Mouse (Mus musculus) midbrain, embryonic 10.5 days (tissue): ENCODE results near the gene Cox20. TPM values are rescaled to one million over a fixed set of nuclear protein-coding genes. Genes with fewer than 3 reads are reported as not detected.
A peak's percentile ranks its signal among the peaks of the same experiment; 100 is the strongest.
"Not testable (repeated sequence)": the region's sequence is repeated elsewhere in the genome, so short reads cannot be mapped to it uniquely, and the experiment has no call there.

Experiments used
- DNase-seq: peaks from one replicate; pipeline ENCODE4 v3.0.0-alpha.2; 2017; ENCODE audit warnings: low spot score
- H3K27ac ChIP-seq: fragments of 300-500 bp; sonication (generic); replicated peaks from 2 replicates; pipeline ENCODE4 v1.5.1; 2016; ENCODE audit warnings: mild to moderate bottlenecking
- H3K27me3 ChIP-seq: fragments of 300-500 bp; sonication (generic); 2 replicates; pipeline ENCODE4 v1.6.1; 2016; ENCODE audit warnings: low read depth, mild to moderate bottlenecking; ENCODE audit not compliant: poor library complexity, severe bottlenecking
- H3K36me3 ChIP-seq: fragments of 300-500 bp; sonication (generic); 2 replicates; pipeline ENCODE4 v1.6.1; 2016; ENCODE audit warnings: mild to moderate bottlenecking, moderate library complexity
- H3K4me1 ChIP-seq: fragments of 300-500 bp; sonication (generic); 2 replicates; pipeline ENCODE4 v1.6.1; 2016
- H3K4me3 ChIP-seq: fragments of 300-500 bp; sonication (generic); 2 replicates; pipeline ENCODE4 v1.5.1; 2016; ENCODE audit warnings: mild to moderate bottlenecking, moderate library complexity
- H3K9me3 ChIP-seq: fragments of 300-500 bp; sonication (generic); replicated peaks from 2 replicates; pipeline ENCODE4 v1.6.1; 2016; ENCODE audit warnings: mild to moderate bottlenecking
- WGBS: fragments of 180-500 bp; shearing (Covaris S2); methylation state at CpG from one replicate; pipeline ENCODE4 v1.1.7; 2016; 5-methylcytosine and 5-hydroxymethylcytosine counted together
- polyA plus RNA-seq: library from polyadenylated mRNA; unstranded; fragments of >200 nt; fragmentation: Nextera tagmentation; extraction: Ambion mirVana; gene quantifications from 2 replicates; pipeline ENCODE4 v1.2.1, GENCODE M21; 2016

The Cox20 gene
- polyA plus RNA-seq, 1 experiment from 2014 or later = 96.1 TPM

GRCm38 (mm10) chr1:178342612-178343011, 23.7 kb downstream of the Cox20 start:
- 87% methylated on average over 5 of the region's 5 CpGs for WGBS
- no peak overlapping the region for H3K27ac ChIP-seq

DNA sequence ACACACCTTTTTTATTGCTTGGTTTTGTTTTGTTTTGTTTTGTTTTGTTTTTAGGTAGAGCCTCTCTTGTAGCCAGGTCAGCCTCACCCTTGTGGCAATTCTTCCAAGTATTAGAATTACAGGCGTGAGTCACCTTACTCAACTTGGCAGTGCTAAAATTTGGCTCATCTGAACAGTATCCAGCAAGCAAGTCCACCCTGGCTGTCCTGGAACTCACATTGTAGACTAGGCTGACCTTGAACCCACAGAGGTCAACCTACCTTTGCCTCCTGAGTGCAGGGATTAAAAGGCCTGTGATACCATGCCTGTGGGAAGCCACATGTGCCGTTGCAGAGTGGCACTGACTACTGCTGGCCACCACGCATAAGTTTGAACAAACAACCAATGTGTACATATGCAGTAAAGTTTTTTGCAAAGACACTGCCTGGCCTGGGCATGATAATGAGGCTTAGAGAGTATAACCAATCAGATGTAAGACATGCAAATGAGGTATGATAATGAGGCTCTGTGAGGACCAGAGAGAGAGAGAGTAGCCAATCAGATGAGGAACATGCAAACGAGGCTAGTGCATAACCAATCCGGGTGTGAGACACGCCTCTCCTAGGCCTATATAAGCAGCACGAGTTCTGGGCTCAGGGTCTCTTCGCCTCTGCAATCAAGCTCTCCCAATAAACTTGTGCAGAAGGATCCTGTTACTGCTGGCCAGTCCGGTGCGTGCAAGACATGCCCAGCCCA, 25.3 kb downstream of the Cox20 start:
- not testable (repeated sequence) for H3K27me3 ChIP-seq, H3K36me3 ChIP-seq, H3K27ac ChIP-seq, H3K4me3 ChIP-seq, DNase-seq, H3K9me3 ChIP-seq, H3K4me1 ChIP-seq
- 97% methylated on average over 10 of the region's 10 CpGs for WGBS

More at GRCm38 (mm10) chr1:178342612-178343011, 23.7 kb downstream of the Cox20 start:
- Histone ChIP-seq H3K4me1 (peaks cover 10% of the 10 kb centered on the region), H3K36me3 (no peaks in the 10 kb centered on the region), H3K4me3 (no peak overlapping the region), H3K9me3 (no peaks in the 10 kb centered on the region), H3K27me3 (no peaks in the 10 kb centered on the region)
- no peak for DNase-seq

- no peaks in the 10 kb centered on the region for H3K27me3 ChIP-seq
- no peaks in the 10 kb centered on the region for H3K36me3 ChIP-seq
- H3K9me3 ChIP-seq = no peaks in the 10 kb centered on the region
- no peak overlapping the region for H3K27ac ChIP-seq
- DNase-seq = no peak
- 92% methylated on average over 2 of the region's 2 CpGs for whole genome bisulfite sequencing
- no peak overlapping the region for H3K4me3 ChIP-seq
- H3K4me1 ChIP-seq = no peaks in the 10 kb centered on the region
Measured at GRCm38 (mm10) chr1:178350792-178351191, 31.9 kb downstream of the Cox20 start.

GRCm38 (mm10) chr1:178351643-178352042, 32.7 kb downstream of the Cox20 start:
- Histone ChIP-seq H3K4me3 (no peak overlapping the region), H3K27me3 (no peaks in the 10 kb centered on the region), H3K9me3 (no peaks in the 10 kb centered on the region), H3K4me1 (no peaks in the 10 kb centered on the region), H3K27ac (no peak overlapping the region), H3K36me3 (no peaks in the 10 kb centered on the region)
- no peak for DNase-seq

DNA sequence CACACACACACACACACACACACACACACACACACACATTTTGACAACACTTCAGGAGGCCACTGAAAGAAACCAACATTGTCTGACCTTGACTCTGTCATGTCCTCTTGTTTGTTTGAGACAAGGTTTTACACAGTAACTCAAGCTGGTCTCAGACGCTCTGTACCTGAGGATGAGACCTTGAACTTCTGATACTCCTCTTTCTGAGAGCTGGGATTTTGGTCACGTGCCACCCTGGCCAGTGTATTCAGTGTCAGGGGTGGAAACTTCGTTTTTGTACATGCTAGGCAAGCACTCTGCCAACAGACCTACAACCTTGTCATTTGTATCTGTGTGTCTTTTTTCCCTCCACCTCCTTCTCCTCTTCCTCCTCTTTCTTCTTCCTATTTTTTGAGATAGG, 35.6 kb downstream of the Cox20 start:
- Histone ChIP-seq H3K4me3 (no peak overlapping the region), H3K27ac (no peak overlapping the region), H3K9me3 (no peaks in the 10 kb centered on the region), H3K4me1 (0 out of 2 replicates have a peak, but pooled peaks cover 3% of the 10 kb centered on the region), H3K36me3 (no peaks in the 10 kb centered on the region), H3K27me3 (no peaks in the 10 kb centered on the region)
- 75% methylated on average over 3 of the region's 3 CpGs for WGBS
- no peak for DNase-seq

GRCm38 (mm10) chr1:178357776-178358710, 39.1 kb downstream of the Cox20 start:
- 0 out of 2 replicates have a peak, but pooled peaks cover 3% of the 10 kb centered on the region for H3K4me1 ChIP-seq
- no peak overlapping the region for H3K4me3 ChIP-seq
- no peaks in the 10 kb centered on the region for H3K27me3 ChIP-seq
- no peak overlapping the region for H3K27ac ChIP-seq
- no peak for DNase-seq
- no peaks in the 10 kb centered on the region for H3K36me3 ChIP-seq
- 75% methylated on average over 12 of the region's 12 CpGs for WGBS
- no peaks in the 10 kb centered on the region for H3K9me3 ChIP-seq

DNA sequence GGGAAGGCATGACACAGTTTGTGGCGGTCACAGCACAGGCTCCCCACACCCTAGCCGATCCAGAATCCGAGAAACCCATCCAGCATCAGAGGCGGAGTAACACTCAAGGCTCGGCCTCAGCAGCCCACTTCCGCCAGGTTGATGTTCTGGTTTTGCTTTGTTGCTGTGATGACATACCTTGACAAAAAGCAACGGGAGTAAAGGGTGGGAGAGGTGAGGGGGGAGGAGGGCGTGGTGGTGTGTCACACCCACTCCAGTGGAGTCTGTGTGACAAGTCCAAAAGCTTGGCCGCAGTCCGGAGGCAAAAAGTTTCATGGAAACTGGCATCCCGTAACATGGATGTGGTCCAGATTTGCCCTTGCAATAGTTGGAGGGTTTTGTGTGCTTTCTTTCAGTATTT, 41.3 kb downstream of the Cox20 start:
- Histone ChIP-seq H3K9me3 (no peaks in the 10 kb centered on the region), H3K36me3 (no peaks in the 10 kb centered on the region), H3K27me3 (no peaks in the 10 kb centered on the region), H3K4me1 (0 out of 2 replicates have a peak, but pooled peaks cover 3% of the 10 kb centered on the region), H3K27ac (no peak overlapping the region), H3K4me3 (no peak overlapping the region)
- DNase-seq = no peak
- WGBS = 85% methylated on average over 11 of the region's 11 CpGs

DNA sequence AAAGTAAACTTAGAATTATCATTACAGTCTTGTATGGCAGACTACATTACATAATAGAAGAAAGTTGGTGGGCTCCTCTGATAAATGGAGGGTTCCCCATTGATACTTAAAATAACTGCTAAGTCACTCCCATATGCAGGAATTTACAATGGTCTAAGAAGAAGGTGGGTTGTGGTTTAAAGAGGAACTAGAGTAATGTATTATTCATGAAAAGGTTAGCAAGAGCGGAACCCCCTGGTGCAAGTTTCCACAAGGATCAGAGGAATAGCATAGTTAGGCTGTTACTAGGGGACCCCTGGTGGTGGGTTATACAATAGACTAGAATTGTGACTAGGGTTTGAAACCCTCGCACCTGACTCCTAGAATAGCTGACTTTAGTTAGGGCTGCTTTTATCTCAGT, 41.8 kb downstream of the Cox20 start:
- Histone ChIP-seq H3K27ac (no peak overlapping the region), H3K4me1 (0 out of 2 replicates have a peak, but pooled peaks cover 3% of the 10 kb centered on the region), H3K4me3 (no peak overlapping the region), H3K36me3 (no peaks in the 10 kb centered on the region), H3K9me3 (no peaks in the 10 kb centered on the region), H3K27me3 (no peaks in the 10 kb centered on the region)
- no peak for DNase-seq
- WGBS = 66% methylated on average over 2 of the region's 2 CpGs

DNA sequence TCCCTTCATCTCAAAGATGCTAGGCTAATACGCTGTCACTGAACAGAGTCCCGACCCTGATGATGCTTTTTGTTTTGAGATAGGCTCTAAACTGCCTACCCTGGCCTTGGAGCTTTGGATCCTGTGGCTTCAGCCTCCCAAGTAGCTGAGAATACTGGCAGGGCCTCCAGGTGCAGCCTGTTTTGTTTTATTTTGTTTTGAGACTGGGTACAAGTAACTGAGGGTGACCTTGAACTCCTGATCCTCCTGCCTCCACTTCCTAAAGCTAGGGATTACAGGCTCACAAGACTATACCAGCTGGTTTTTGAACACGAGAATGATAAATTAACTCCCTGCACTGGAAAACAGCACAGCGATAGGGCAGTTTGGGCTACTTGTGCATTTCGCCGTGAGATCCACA, 46.2 kb downstream of the Cox20 start:
- Histone ChIP-seq H3K9me3 (no peaks in the 10 kb centered on the region), H3K36me3 (no peaks in the 10 kb centered on the region), H3K4me3 (no peak overlapping the region), H3K27ac (no peak overlapping the region), H3K27me3 (no peaks in the 10 kb centered on the region), H3K4me1 (peaks cover 25% of the 10 kb centered on the region)
- WGBS = 90% methylated on average over 6 of the region's 6 CpGs
- DNase-seq = no peak

DNA sequence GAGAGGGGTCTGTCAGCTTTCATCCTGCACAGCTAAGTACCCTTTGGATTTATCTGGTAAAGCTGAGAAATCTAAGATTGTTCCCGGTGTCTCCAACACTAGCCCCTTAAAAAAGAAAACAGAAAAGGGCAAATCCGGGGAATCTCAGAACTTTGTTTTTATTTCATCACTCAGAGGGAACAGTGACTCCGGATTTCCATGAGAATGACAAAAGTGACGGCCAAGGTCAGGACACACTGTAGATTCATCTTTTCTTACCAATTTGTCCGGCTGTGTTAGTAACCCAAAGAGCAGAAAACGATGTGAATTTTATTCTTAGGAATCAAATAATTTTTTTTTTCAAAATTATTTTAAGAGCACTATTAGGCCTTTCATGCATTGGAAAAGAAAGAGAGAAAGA, 49.2 kb downstream of the Cox20 start:
- H3K36me3 ChIP-seq = no peaks in the 10 kb centered on the region
- H3K27me3 ChIP-seq = no peaks in the 10 kb centered on the region
- 70% methylated on average over 6 of the region's 6 CpGs for WGBS
- peak overlapping the region; percentile 64; the same call in 1 of the 2 replicates for H3K4me3 ChIP-seq
- H3K27ac ChIP-seq = peak overlapping the region; percentile 87; the same call in 1 of the 2 replicates
- H3K4me1 ChIP-seq = peaks cover 25% of the 10 kb centered on the region
- DNase-seq = no peak
- no peaks in the 10 kb centered on the region for H3K9me3 ChIP-seq

GRCm38 (mm10) chr1:178368548-178369271, 49.8 kb downstream of the Cox20 start:
- 3% methylated on average over 36 of the region's 36 CpGs for WGBS
- H3K4me3 ChIP-seq = peak overlapping the region; percentile 64
- H3K27ac ChIP-seq = peak overlapping the region; percentile 87

GRCm38 (mm10) chr1:178369272-178369651, 50.3 kb downstream of the Cox20 start:
- H3K4me1 ChIP-seq = peaks cover 25% of the 10 kb centered on the region
- no peaks in the 10 kb centered on the region for H3K9me3 ChIP-seq
- no peaks in the 10 kb centered on the region for H3K27me3 ChIP-seq
- no peaks in the 10 kb centered on the region for H3K36me3 ChIP-seq
- H3K4me3 ChIP-seq = peak overlapping the region; percentile 64
- WGBS = 1% methylated on average over 11 of the region's 11 CpGs
- peak overlapping the region; percentile 87 for H3K27ac ChIP-seq
- peak; percentile 52 for DNase-seq

More at GRCm38 (mm10) chr1:178368548-178369271, 49.8 kb downstream of the Cox20 start:
- Histone ChIP-seq H3K36me3 (no peaks in the 10 kb centered on the region), H3K27me3 (no peaks in the 10 kb centered on the region), H3K4me1 (peaks cover 25% of the 10 kb centered on the region), H3K9me3 (no peaks in the 10 kb centered on the region)
- peak; percentile 83 for DNase-seq
